Mouse (Mus musculus) right cerebral cortex, postnatal 10 days (tissue): ENCODE measurements around the gene Tcp1.
A peak's percentile ranks its signal among the peaks of the same experiment; 100 is the strongest.
"Not testable (repeated sequence)": the region's sequence is repeated elsewhere in the genome, so short reads cannot be mapped to it uniquely, and the experiment has no call there.

Source experiments
- DNase-seq, 2 experiments: peaks; one replicate each; pipeline ENCODE4 v3.0.0; 2021; ENCODE audit warnings: low spot score in 2 of 2

Tcp1 gene

GRCm38 (mm10) chr17:12915881-12916583 lies 531 bp downstream of the Tcp1 start, which contains the start of gene Mrpl18:
TSS of gene Mrpl18 (minus strand) at chr17:12916345.
- peak; percentile 100 for DNase-seq

GRCm38 (mm10) chr17:12916588-12917380 lies 1.3 kb downstream of the Tcp1 start:
- peak; percentile 58 to 69 for DNase-seq

GRCm38 (mm10) chr17:12921073-12921472 lies 5.6 kb downstream of the Tcp1 start:
- DNase-seq = no peak

GRCm38 (mm10) chr17:12925001-12925400 lies 9.5 kb downstream of the Tcp1 start:
- DNase-seq = no peak

GRCm38 (mm10) chr17:12925703-12926180 lies 10.2 kb downstream of the Tcp1 start:
- DNase-seq = no peak

GRCm38 (mm10) chr17:12931576-12931975 lies 16.1 kb downstream of the Tcp1 start:
- DNase-seq = not testable (repeated sequence)

GRCm38 (mm10) chr17:12935719-12936118 lies 20.2 kb downstream of the Tcp1 start:
- DNase-seq = no peak

GRCm38 (mm10) chr17:12937412-12937970 lies 22.0 kb downstream of the Tcp1 start:
- no peak for DNase-seq

- DNase-seq = no peak
Observed at GRCm38 (mm10) chr17:12938077-12938476, 22.6 kb downstream of the Tcp1 start.

GRCm38 (mm10) chr17:12939377-12940148 lies 24.1 kb downstream of the Tcp1 start:
- not testable (repeated sequence) for DNase-seq

GRCm38 (mm10) chr17:12940151-12940805 lies 24.8 kb downstream of the Tcp1 start, which contains the start of gene Acat3:
TSS of gene Acat3 (minus strand) at chr17:12940600.
- no peak for DNase-seq

GRCm38 (mm10) chr17:12941543-12942260 lies 26.2 kb downstream of the Tcp1 start:
- no peak for DNase-seq

- DNase-seq = no peak
Observed at GRCm38 (mm10) chr17:12942459-12943162, 27.1 kb downstream of the Tcp1 start.

GRCm38 (mm10) chr17:12949669-12950068 lies 34.2 kb downstream of the Tcp1 start:
- no peak for DNase-seq

GRCm38 (mm10) chr17:12956664-12957063 lies 41.2 kb downstream of the Tcp1 start:
- no peak for DNase-seq

- not testable (repeated sequence) for DNase-seq
Observed at GRCm38 (mm10) chr17:12959377-12959776, 43.9 kb downstream of the Tcp1 start.

GRCm38 (mm10) chr17:12960331-12960873 lies 44.9 kb downstream of the Tcp1 start, which contains the start of gene Acat2:
TSS of gene Acat2 (minus strand) at chr17:12960747.
- DNase-seq = peak; percentile 97 to 98

- no peak for DNase-seq
Observed at GRCm38 (mm10) chr17:12963476-12963875, 48.0 kb downstream of the Tcp1 start.

- no peak for DNase-seq
Observed at GRCm38 (mm10) chr17:12967173-12967572, 51.7 kb downstream of the Tcp1 start.
